Mouse (Mus musculus) adrenal gland, postnatal 10 days (tissue): ENCODE measurements around the gene Serpine2. TPM values are rescaled to one million over a fixed set of nuclear protein-coding genes. Genes with fewer than 3 reads are reported as not detected.

ENCODE experiments used
- DNase-seq: peaks from one replicate; pipeline ENCODE4 v3.0.0; 2021; ENCODE audit warnings: mixed read lengths
- total RNA-seq, 2 experiments: library from RNA; stranded (reverse); gene quantifications; 2 replicates each; pipeline ENCODE4 v1.2.3; 2021

Serpine2 gene
- total RNA-seq, 2 experiments from 2014 or later: 15.9 to 25.7 TPM

DNA sequence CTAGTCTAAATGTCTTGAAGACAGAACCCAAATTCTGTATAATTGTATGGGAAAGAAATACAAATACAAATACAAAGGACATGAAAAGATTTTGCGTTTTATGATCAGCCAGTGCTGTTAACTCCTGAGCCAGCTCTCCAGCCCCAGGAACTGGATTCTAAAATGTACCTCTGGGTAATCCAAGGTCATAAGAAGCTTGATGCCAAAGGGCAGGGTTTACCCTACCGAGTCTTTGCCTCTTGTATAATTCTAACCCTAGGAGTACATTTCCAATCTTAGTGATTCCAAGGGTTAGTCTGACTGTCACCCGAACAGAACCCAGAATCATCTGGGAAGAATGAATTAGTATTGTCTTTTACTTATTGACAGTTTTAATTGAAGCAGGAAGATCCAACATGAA is 45.5 kb downstream of the Serpine2 start:
- no peak for DNase-seq

- DNase-seq: no peak
These were observed 51.5 kb downstream of the Serpine2 start for GRCm38 (mm10) chr1:79809447-79809846.

DNA sequence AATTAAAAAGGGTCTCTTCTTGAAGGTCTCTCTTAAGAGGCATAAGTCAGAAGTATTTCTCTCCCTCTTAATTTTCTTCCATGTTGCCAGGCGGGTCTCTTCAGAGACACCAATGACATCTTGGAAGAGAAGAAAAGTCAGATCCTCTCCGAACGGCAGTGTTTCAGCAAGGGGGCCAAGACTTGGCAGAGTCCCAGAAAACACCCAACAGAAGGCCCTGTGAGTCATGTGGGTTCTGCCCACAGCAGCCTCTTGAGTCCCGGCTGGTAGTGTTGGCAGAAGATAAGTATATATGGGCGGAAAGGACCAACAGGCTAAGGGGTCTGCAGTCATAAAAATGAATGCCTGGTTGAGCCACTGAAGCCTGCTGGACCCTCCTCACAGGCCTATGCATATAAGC is 54.1 kb downstream of the Serpine2 start:
- no peak for DNase-seq

- DNase-seq: no peak
These were observed 57.4 kb downstream of the Serpine2 start for GRCm38 (mm10) chr1:79803614-79804013.

DNA sequence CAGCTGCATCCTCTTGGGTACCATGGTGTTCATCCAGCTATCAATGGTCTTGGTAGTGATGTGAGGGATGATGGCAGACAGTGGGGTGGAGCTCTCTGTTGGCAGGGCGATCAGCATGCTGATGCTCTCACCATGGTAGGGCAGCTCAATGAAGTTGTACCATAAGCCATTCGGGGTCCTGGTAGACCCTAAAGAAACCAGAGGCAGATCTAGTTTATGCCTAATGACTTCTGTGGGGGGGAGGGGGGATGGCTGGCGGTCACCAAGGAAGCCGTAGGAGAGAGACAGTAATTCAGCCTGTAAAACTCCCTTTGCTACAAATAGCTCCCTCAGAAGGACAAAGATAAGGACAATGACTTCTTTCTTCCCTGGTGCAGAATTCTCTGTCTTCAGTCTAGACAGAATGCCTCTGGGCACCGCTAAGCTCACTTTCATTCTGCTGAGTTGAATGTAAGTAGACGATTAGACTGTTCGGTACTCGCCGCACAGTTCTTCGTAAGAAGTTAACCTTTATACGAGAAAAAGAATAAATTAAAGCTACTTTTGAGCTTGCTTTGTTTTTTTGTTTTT is 58.0 kb downstream of the Serpine2 start:
- no peak for DNase-seq

GRCm38 (mm10) chr1:79797084-79797483 is 63.9 kb downstream of the Serpine2 start:
- no peak for DNase-seq

DNA sequence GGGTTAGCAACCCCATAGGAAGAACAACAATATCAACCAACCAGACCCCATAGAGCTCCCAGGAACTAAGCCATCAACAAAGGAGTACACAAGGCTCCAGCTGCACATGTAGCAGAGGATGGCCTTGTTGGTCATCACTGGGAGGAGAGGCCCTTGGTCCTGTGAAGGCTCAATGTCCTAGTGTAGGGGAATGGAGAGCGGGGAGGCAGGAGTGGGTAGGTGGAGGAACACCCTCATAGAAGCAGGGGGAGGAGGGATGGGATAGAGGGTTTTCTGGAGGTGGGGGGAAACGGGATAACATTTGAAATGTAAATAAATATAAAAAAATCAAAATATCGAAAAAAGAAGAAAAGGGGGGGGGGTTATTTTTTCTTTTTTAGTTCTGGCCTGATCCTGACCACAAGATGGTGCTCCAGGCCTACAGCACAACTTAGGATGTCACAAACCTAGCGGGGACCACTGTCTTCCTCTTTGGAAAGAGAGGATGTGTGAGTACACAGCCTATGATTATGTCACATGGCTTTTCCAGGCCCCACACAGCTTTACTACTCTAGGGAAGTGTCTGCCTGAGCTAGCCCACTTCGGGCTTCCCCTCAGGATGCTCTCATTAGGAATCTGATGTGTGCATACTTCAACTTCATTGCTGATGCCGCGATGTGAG is 74.6 kb downstream of the Serpine2 start:
- peak; percentile 30 for DNase-seq

GRCm38 (mm10) chr1:79782433-79782832 is 78.5 kb downstream of the Serpine2 start:
- DNase-seq: no peak

DNA sequence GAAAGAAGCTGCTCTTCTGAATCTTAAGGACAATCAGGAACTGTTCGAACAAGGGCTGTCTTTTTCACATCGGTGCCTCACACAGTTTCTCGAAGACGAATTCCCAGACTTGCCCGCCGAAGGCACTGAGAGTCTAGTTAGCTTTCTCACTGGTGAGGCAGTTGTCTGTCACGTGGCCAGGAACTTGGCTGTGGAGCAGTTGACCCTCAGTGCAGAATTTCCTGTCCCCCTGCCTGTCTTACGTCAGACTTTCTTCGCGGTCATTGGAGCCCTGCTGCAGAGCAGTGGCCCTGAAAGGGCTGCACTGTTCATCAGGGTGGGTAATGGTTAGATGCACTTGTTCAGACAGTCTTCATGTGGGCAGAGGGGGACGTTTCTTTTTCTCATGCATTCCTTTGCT is 83.0 kb downstream of the Serpine2 start:
- no peak for DNase-seq

DNA sequence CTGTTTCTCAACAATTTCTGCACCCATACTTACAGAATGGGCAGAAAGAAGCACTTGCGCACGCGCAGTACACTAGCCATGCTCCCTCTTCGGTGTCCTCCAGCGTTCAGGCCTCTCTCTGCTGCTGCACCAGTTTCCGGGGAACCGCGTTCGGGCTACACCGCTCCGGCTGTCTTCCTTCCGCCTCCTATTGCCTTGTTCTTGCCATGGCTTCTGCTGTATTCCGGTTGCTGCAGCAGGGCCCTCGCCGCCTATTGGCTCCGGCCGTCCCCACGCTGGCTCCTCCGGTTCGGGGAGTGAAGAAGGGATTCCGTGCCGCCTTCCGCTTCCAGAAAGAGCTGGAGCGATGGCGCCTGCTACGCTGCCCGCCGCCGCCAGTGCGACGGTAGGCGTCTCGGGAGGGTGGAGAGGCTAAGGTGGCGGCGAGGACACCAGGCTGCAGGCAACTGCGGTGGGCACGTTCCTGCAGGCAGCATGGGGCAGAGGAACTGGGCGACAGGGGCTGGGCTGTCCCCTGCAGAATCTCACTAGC is 85.0 kb downstream of the Serpine2 start, which contains the start of the genes Mrpl44 and Wdfy1:
Gene Mrpl44, plus strand, starts transcription at position 92 of the 532 bp plus-strand sequence.
Gene Wdfy1, minus strand, starts transcription at position 217 of the 532 bp plus-strand sequence.
- peak; percentile 98 for DNase-seq

- DNase-seq: no peak
These were observed 86.7 kb downstream of the Serpine2 start for GRCm38 (mm10) chr1:79774164-79774780.

GRCm38 (mm10) chr1:79768231-79768630 is 92.7 kb downstream of the Serpine2 start:
- DNase-seq: no peak

GRCm38 (mm10) chr1:79764483-79764882 is 96.5 kb downstream of the Serpine2 start:
- no peak for DNase-seq

GRCm38 (mm10) chr1:79764031-79764430 is 96.9 kb downstream of the Serpine2 start:
- no peak for DNase-seq

- no peak for DNase-seq
These were observed 98.4 kb downstream of the Serpine2 start for GRCm38 (mm10) chr1:79762282-79763250.

- DNase-seq: no peak
These were observed 99.1 kb downstream of the Serpine2 start for GRCm38 (mm10) chr1:79761917-79762271.

DNA sequence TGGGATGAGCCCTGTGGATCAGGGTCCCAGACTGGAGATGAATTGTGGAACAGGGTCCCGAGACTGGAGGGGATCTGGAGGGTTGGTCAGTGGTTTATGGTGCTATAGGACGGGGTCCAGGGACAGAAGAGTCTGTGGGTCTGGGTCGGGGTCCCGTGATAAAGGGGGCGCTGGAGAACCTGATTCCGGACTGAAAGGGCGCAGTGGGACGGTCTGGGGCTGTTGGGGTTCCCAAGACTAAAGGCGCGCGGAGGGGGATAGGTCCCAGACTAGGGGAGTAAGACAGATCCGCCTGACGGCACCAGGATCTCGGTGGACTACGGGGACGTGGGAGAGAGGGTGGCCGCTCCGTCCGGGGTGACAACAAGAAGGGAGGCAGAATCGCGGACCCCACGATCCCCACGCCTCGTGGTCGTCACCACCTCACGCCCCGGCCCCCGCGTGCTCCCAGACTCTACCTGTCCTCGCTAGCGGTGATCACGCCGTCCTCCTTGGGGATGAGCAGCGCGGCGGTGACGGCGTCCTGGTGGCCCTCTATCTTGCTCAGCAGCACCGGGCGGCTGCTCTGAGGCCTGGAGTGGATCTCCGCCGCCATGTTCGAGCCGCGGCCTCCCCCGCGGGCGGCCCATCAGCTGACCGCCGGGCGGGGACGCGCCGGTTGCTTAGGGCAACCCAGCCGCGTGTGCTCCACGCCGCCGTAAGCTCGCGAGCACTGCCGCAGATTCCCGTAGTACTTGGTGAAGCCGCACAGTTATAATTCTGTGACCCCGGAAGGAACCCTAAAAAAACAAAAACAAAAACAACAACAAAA is 99.7 kb downstream of the Serpine2 start:
- DNase-seq: peak; percentile 89

DNA sequence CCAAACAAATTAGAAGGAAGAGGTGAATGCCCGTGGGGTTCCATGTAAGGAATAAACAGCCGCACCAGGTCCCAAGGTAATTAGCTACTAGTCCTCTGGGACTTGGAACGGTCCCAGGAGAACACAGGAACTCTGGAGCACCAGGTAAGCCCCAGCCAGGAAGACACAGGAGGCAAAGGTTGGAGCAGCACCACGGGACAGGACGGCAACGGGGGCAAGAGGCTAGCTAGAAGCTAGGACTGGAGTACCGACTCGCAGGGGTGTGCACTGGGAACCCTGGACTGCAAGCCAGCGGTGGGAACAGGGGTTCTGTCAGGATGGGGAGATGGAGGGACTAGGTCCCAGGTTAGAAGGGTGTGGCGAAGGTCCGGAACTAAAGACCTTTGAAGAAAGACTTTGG is 100.3 kb downstream of the Serpine2 start:
- DNase-seq: peak; percentile 37

DNA sequence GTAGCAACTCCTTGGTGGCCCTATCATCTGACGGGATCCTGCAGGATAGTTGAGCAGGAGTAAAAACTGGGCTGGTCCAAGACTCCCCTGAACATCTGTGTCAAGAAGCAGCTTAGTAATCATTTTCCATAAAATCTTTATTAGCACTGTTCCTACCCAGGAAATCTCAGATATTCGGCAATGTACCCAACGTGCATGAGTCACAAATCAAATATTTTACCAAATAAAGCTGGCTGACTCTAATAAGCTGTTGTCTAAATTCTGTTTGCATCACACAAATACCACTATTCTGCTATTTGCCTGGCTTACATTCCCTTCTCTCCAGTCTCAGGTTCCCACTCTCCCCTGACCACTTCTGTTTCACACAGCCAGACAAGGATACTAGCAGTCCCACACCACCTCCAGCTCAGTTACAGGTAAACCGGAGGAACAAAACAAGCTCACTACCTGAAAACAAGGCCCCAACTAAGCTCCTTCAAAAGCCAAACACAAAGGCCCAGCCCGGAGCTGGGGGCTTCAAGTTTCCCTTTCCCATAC is 101.5 kb downstream of the Serpine2 start:
- no peak for DNase-seq

GRCm38 (mm10) chr1:79759006-79759405 is 102.0 kb downstream of the Serpine2 start:
- no peak for DNase-seq

- no peak for DNase-seq
These were observed 103.4 kb downstream of the Serpine2 start for GRCm38 (mm10) chr1:79757597-79757996.
